Mouse (Mus musculus): ENCODE results near the gene Atg2b.
A peak's percentile ranks its signal among the peaks of the same experiment; 100 is the strongest.

The Atg2b gene

DNA sequence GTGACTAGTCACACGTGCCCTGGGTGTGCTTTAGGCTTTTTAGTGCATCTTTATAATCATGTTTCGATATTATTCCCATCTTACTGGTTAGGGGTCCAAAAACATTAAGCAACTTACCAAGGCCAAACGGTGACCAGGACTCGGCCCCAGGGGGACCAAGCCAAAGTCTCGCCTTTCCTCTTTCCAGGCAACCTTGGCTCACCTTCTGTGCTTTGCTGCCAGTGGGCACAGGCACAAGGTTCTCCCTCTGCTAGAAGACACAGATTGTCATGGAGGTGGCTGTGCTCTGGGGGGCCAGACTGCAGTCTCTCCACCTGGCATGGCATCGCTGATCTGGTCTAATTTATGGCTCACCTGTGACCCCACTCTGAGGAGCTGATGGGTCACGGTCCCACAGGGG lies 94.2 kb downstream of the Atg2b start:
- no peak for DNase-seq

DNA sequence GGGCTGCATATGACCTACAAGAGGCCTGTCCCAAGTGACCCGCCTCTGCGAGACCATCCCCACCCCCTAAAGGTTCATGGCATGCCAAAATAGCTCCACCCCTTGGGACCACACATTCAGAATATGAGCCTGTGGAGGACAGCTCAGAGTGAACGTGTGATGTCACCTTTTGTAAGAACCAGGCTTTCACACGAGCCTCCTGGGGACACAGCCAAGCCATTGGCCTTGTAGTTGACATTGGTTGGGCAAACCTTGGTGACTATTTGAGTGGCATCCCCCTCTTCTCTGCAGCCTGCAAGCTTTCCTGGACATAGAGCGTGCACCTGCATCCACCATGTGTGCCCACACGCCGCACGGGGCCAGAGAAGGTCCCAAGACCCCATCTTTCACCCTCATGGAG lies 97.5 kb downstream of the Atg2b start:
- DNase-seq = no peak

DNA sequence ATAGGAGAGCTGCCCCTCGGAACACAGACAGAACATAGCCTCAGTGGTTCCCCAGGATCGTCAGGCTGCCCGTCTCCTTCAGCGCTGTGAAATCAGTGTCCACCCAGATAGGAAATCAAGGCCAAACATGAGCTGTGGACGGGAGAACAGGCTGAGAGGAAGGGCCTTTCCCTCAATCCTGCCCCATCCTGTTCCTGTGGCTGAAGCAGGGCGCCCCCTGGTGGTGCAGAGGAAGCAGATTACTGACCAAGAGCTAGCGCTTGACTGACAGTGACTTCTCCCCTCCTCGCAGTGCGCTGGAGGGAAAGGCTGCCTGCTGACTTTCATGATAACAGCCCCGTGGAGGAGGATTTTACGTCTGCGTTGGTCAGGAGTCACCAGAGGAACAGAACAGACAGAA lies 100.2 kb downstream of the Atg2b start:
- peak; percentile 73 for DNase-seq

DNA sequence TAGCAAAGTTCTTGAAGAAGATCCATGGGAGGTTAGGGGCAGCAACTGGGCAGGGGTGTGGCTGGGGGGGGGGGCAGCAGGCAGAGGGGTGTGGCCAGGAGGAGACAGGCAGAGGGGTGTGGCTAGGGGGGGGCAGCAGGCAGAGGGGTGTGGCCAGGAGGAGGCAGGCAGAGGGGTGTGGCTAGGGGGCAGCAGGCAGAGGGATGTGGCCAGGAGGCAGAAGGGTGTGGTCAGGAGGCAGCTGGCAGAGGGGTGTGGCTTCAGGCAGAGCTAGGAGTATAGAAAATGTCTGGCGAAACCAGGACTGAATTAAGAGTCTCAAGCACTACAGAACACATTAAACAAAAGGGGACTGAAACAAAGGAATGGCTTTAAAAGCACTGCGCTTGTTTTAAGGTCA lies 101.5 kb downstream of the Atg2b start:
- DNase-seq = peak; percentile 17

DNA sequence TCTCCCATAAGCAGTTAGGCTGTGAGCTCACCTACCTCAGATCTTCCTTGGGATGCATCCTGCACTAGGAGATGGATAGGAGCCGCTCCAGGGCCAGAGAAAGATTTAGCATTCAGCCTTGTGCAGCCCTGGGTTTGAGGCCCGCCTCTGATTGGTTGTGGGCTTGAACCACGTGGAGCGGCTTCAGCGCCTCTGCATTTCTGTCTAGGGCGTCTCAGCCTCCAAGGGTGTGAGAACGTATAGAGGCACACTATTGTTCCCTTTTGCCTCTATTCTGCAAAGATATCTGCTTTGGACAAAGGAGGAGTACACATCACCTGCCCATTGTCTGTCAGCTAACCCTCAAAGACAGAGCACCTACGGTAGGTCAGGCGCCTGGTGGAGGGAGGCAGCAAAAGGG lies 102.5 kb downstream of the Atg2b start:
- no peak for DNase-seq

DNA sequence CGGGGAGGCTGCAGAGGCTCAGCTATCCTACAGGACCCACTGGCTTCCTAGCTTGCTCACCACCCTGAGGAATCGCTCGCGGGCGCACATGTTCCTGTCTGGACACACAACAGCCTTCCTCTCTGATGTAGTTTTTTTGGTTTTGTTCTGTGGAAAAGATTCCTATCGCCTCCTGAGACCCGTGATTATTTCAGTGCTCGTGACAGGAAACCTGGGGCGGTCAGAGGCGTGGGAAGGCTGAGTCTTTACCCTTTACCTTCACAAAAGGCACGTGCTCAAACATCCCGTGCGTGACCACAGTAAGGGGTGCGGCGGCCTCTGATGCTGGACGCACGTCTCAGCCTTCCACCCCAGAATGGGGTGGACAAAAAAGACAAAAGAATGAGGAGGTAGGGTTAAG lies 104.5 kb downstream of the Atg2b start:
- DNase-seq = no peak

DNA sequence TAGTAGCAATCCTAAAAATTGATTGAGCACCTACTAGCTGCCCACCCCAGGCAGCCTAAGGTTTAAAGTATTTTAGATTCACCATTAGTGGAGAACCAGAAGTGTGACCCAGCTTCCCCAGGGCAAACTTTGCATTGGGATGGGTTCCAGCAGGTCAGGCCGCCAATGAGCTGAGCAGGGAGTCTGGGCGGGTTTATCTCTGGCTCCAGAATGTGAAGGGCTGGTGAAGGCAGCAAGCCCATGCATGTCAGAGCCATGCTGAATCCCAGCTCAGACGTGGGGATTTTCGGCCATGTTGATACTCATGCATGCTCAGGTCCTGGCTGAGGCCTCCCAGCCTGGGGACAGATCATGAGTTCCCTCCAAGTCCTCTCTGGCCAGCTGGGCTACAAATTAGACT lies 110.7 kb downstream of the Atg2b start:
- DNase-seq = no peak

DNA sequence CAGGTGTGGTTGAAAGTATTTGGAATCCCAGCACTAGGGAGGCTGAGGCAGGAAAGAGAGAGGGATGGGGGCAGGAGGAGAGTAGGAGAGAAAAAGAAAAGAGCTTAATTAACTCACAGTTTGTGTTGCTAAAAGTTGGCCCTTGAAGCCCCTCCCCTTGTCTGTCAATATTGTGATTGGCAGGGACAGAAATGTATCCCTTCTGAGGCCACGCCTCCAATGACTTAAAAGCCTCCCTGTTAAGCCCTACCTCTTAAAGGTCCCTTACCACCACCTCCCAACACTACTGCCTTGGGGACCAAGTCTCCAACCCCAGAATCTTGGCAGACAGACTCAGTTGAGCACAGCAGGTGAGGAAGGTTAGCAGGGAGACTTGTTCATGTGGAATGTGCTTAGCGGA lies 112.4 kb downstream of the Atg2b start:
- DNase-seq = no peak

DNA sequence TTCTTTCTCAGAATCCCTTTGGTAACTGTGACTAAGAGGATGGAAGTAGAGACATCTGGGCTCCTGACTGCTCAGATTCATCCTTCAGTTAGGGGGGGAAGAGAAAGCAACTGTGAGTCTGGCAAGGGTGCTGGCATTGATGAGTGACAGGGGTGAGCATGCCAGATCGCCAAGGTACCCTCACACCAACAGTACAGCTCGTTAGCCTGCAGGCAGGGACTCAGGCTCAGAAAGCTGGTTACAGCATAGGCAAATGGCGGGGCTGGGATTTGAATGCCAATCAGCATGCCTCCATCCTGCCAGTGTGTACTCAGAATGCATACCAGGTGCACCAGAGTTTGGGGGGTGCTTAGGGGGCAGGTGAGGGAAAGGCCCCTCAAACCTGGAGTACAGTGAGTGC lies 113.1 kb downstream of the Atg2b start:
- no peak for DNase-seq
